7 mouse cellular contexts compared by ENCODE assay signal in the genomic region with DNA sequence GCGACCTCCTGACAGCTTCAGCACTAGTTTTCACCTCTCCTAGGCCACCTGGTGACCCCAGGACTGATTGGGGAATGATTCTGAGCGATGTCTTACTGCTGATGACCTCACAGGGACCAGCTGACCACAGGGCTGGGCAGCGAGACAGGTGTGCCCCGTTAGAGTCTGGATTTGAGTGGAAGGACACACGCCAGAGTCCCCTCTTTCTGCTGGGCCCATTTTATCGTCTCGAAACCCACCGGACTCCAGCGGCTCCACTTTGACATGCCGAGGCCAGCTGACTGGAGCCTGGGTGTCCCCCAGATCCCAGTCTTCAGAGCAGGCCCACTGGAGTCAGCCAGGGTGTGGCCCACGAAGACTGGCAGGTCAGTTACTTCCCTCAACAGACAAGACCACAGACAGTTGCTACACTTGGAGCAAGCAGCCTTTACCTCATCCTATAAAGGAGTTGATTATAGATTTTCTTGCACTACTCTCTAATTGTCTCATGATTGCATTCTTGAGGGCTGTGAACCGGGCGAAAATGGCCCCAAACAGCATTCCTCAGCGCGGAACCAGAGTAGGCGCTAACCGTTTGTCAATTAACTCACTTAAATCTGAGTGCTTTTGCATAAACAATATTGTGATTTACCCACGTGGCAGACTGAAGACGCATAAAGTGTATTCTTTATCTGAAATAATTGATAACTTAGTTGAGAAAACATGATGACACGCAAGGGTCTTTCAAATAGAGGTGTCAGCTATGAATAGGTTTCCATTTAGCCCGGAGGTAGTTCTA. TPM values are rescaled to one million over a fixed set of nuclear protein-coding genes. Genes with fewer than 3 reads are reported as not detected.
DNase-seq lines count a peak whose midpoint lies in the region; ATAC-seq lines count a peak whose summit lies in the region.

No protein-coding gene starts in this region.

- peaks cover 9% of the 10 kb centered on the region for H3K36me3 ChIP-seq in lung, embryonic 15.5 days
- peaks cover 26% of the 10 kb centered on the region for H3K36me3 ChIP-seq in forebrain, embryonic 13.5 days (ENCODE audit: poor library complexity, severe bottlenecking)
- peaks cover 18% of the 10 kb centered on the region for H3K36me3 ChIP-seq in neural tube, embryonic 15.5 days

- peak; percentile 0; the same call in 1 of the 2 replicates for ATAC-seq in lung, embryonic 15.5 days (ENCODE audit: borderline replicate concordance, extremely low read depth, low FRiP score, low TSS enrichment)
- ATAC-seq in forebrain, embryonic 13.5 days: 0 out of 2 replicates have a peak, but pooled peaks have one; percentile 0
- ATAC-seq in neural tube, embryonic 15.5 days (ENCODE audit: low FRiP score): peak; percentile 3; the same call in 1 of the 2 replicates

- H3K9me3 ChIP-seq in lung, embryonic 15.5 days: no peaks in the 10 kb centered on the region
- no peaks in the 10 kb centered on the region for H3K9me3 ChIP-seq in forebrain, embryonic 13.5 days (replicated peaks)
- H3K9me3 ChIP-seq in neural tube, embryonic 15.5 days (replicated peaks): no peaks in the 10 kb centered on the region

- H3K4me3 ChIP-seq in lung, embryonic 15.5 days: peak overlapping the region; percentile 77
- H3K4me3 ChIP-seq in forebrain, embryonic 13.5 days: peak overlapping the region; percentile 61
- peak overlapping the region; percentile 60 for H3K4me3 ChIP-seq in neural tube, embryonic 15.5 days (replicated peaks)

- no peaks in the 10 kb centered on the region for H3K27me3 ChIP-seq in lung, embryonic 15.5 days
- peaks cover 5% of the 10 kb centered on the region; the same call in 1 of the 2 replicates for H3K27me3 ChIP-seq in forebrain, embryonic 13.5 days
- H3K27me3 ChIP-seq in neural tube, embryonic 15.5 days (replicated peaks): peaks cover 10% of the 10 kb centered on the region

- 9% methylated on average over 21 of the region's 21 CpGs for WGBS in lung, embryonic 15.5 days
- WGBS in forebrain, embryonic 13.5 days: 10% methylated on average over 21 of the region's 21 CpGs
- 14% methylated on average over 21 of the region's 21 CpGs for WGBS in neural tube, embryonic 15.5 days

- peak overlapping the region; percentile 94 for H3K27ac ChIP-seq in lung, embryonic 15.5 days
- H3K27ac ChIP-seq in forebrain, embryonic 13.5 days: peak overlapping the region; percentile 92
- peak overlapping the region; percentile 94 for H3K27ac ChIP-seq in neural tube, embryonic 15.5 days (replicated peaks)

- peak overlapping the region; percentile 91 for H3K4me2 ChIP-seq in lung, embryonic 15.5 days
- peak overlapping the region; percentile 89 for H3K4me2 ChIP-seq in forebrain, embryonic 13.5 days
- H3K4me2 ChIP-seq in neural tube, embryonic 15.5 days: peak overlapping the region; percentile 91

- H3K9ac ChIP-seq in lung, embryonic 15.5 days: peak overlapping the region; percentile 75
- peak overlapping the region; percentile 75 for H3K9ac ChIP-seq in forebrain, embryonic 13.5 days
- peak overlapping the region; percentile 59 for H3K9ac ChIP-seq in neural tube, embryonic 15.5 days (replicated peaks)

- no peak for DNase-seq in lung, postnatal 10 days
- DNase-seq in c-Kit-negative CD71-positive TER-119-positive erythroid progenitor cells, embryonic 14.5 days (ENCODE audit: low read depth, low spot score): peak; percentile 40
- DNase-seq in liver: peak; percentile 67
- no peak for DNase-seq in right cerebral cortex, postnatal 14 days

- H3K4me1 ChIP-seq in lung, embryonic 15.5 days: peaks cover 55% of the 10 kb centered on the region
- H3K4me1 ChIP-seq in forebrain, embryonic 13.5 days: peaks cover 61% of the 10 kb centered on the region
- peaks cover 61% of the 10 kb centered on the region for H3K4me1 ChIP-seq in neural tube, embryonic 15.5 days

RNA-seq across cellular contexts. Expression of a gene that starts 0.6 kb away (rescaled TPM):
- 40.4 and 44.4 TPM in 2 replicates for polyA plus RNA-seq in lung, embryonic 15.5 days (2015; fragmentation: Nextera tagmentation; extraction: Ambion mirVana)
- 19.5 and 23.3 TPM in 2 replicates for polyA plus RNA-seq in forebrain, embryonic 13.5 days (2015; fragmentation: Nextera tagmentation; extraction: Ambion mirVana)
- 15.3 and 19.1 TPM in 2 replicates for polyA plus RNA-seq in neural tube, embryonic 15.5 days (2015; fragmentation: Nextera tagmentation; extraction: Ambion mirVana)

RNA-seq across cellular contexts. Expression of a gene that starts 0.9 kb away (rescaled TPM):
- polyA plus RNA-seq in lung, embryonic 15.5 days (2015; fragmentation: Nextera tagmentation; extraction: Ambion mirVana): 38.6 and 43.4 TPM in 2 replicates
- 80.7 and 84.0 TPM in 2 replicates for polyA plus RNA-seq in forebrain, embryonic 13.5 days (2015; fragmentation: Nextera tagmentation; extraction: Ambion mirVana)
- polyA plus RNA-seq in neural tube, embryonic 15.5 days (2015; fragmentation: Nextera tagmentation; extraction: Ambion mirVana): 113 and 133 TPM in 2 replicates

RNA-seq across cellular contexts. Expression of a gene that starts 11.0 kb away (rescaled TPM):
- polyA plus RNA-seq in lung, embryonic 15.5 days (2015; fragmentation: Nextera tagmentation; extraction: Ambion mirVana): 0.16 TPM in 2 replicates
- polyA plus RNA-seq in forebrain, embryonic 13.5 days (2015; fragmentation: Nextera tagmentation; extraction: Ambion mirVana): 0.24 TPM in 1 of 2 replicates, not detected in the other
- 1.6 and 2.4 TPM in 2 replicates for polyA plus RNA-seq in neural tube, embryonic 15.5 days (2015; fragmentation: Nextera tagmentation; extraction: Ambion mirVana)

RNA-seq across cellular contexts. Expression of a gene that starts 20.9 kb away (rescaled TPM):
- 91.2 and 96.3 TPM in 2 replicates for polyA plus RNA-seq in lung, embryonic 15.5 days (2015; fragmentation: Nextera tagmentation; extraction: Ambion mirVana)
- 85.3 and 86.9 TPM in 2 replicates for polyA plus RNA-seq in forebrain, embryonic 13.5 days (2015; fragmentation: Nextera tagmentation; extraction: Ambion mirVana)
- polyA plus RNA-seq in neural tube, embryonic 15.5 days (2015; fragmentation: Nextera tagmentation; extraction: Ambion mirVana): 111 TPM in 2 replicates

RNA-seq across cellular contexts. Expression of a gene that starts 23.5 kb away (rescaled TPM):
- polyA plus RNA-seq in lung, embryonic 15.5 days (2015; fragmentation: Nextera tagmentation; extraction: Ambion mirVana): 15.9 and 18.7 TPM in 2 replicates
- polyA plus RNA-seq in forebrain, embryonic 13.5 days (2015; fragmentation: Nextera tagmentation; extraction: Ambion mirVana): 32.5 and 35.4 TPM in 2 replicates
- 54.8 and 62.8 TPM in 2 replicates for polyA plus RNA-seq in neural tube, embryonic 15.5 days (2015; fragmentation: Nextera tagmentation; extraction: Ambion mirVana)

Comparison
In these comparisons a context has a peak if more than half of its experiments do, and no peak if none do; other contexts are left out.
1. DNase-seq: peak in c-Kit-negative CD71-positive TER-119-positive erythroid progenitor cells, embryonic 14.5 days (single experiment) and liver (single experiment); none in lung, postnatal 10 days (single experiment) and right cerebral cortex, postnatal 14 days (single experiment).
2. Peak in every context shown above with its lines, with median percentiles within 50 percentile points of each other: ATAC-seq, H3K27ac ChIP-seq, H3K4me2 ChIP-seq, H3K4me3 ChIP-seq and H3K9ac ChIP-seq.